Mouse (Mus musculus) heart, embryonic 12.5 days (tissue): ENCODE data around the gene Zc3h6. TPM values are rescaled to one million over a fixed set of nuclear protein-coding genes. Genes with fewer than 3 reads are reported as not detected.
A peak's percentile ranks its signal among the peaks of the same experiment; 100 is the strongest.

Source experiments
- ATAC-seq: fragments of 200-750 bp; cut with Nextera tagmentation; 2 replicates; pipeline ENCODE4 v1.8.0; 2017; ENCODE audit warnings: moderate TSS enrichment, moderate library complexity; ENCODE audit not compliant: insufficient number of reproducible peaks, low FRiP score
- H3K27ac ChIP-seq: fragments of 300-500 bp; sonication (generic); 2 replicates; pipeline ENCODE4 v1.5.1; 2016; ENCODE audit warnings: mild to moderate bottlenecking, moderate library complexity; ENCODE audit not compliant: poor library complexity, severe bottlenecking
- H3K27me3 ChIP-seq: fragments of 300-500 bp; sonication (generic); replicated peaks from 2 replicates; pipeline ENCODE4 v1.6.1; 2016; ENCODE audit warnings: mild to moderate bottlenecking, moderate library complexity
- H3K36me3 ChIP-seq: fragments of 300-500 bp; sonication (generic); 2 replicates; pipeline ENCODE4 v1.6.1; 2016; ENCODE audit warnings: mild to moderate bottlenecking, moderate library complexity
- H3K4me1 ChIP-seq: fragments of 300-500 bp; sonication (generic); replicated peaks from 2 replicates; pipeline ENCODE4 v1.6.1; 2016; ENCODE audit warnings: mild to moderate bottlenecking
- H3K4me2 ChIP-seq: fragments of 300-500 bp; sonication (generic); 2 replicates; pipeline ENCODE4 v1.6.1; 2016; ENCODE audit warnings: mild to moderate bottlenecking, moderate library complexity
- H3K4me3 ChIP-seq: fragments of 300-500 bp; sonication (generic); 2 replicates; pipeline ENCODE4 v1.5.1; 2016; ENCODE audit warnings: mild to moderate bottlenecking
- H3K9ac ChIP-seq: fragments of 300-500 bp; sonication (generic); 2 replicates; pipeline ENCODE4 v1.6.1; 2016; ENCODE audit warnings: mild to moderate bottlenecking, moderate library complexity
- H3K9me3 ChIP-seq: fragments of 300-500 bp; sonication (generic); replicated peaks from 2 replicates; pipeline ENCODE4 v1.6.1; 2016; ENCODE audit warnings: mild to moderate bottlenecking, moderate library complexity
- WGBS: fragments of 180-500 bp; shearing (Covaris S2); methylation state at CpG from one replicate; pipeline ENCODE4 v1.1.7; 2016; 5-methylcytosine and 5-hydroxymethylcytosine counted together
- polyA plus RNA-seq: library from polyadenylated mRNA; unstranded; fragments of >200 nt; fragmentation: Nextera tagmentation; extraction: Ambion mirVana; gene quantifications from 2 replicates; pipeline ENCODE4 v1.2.1, GENCODE M21; 2016

The Zc3h6 gene
- polyA plus RNA-seq: 1.5 and 2.5 TPM in 2 replicates

DNA sequence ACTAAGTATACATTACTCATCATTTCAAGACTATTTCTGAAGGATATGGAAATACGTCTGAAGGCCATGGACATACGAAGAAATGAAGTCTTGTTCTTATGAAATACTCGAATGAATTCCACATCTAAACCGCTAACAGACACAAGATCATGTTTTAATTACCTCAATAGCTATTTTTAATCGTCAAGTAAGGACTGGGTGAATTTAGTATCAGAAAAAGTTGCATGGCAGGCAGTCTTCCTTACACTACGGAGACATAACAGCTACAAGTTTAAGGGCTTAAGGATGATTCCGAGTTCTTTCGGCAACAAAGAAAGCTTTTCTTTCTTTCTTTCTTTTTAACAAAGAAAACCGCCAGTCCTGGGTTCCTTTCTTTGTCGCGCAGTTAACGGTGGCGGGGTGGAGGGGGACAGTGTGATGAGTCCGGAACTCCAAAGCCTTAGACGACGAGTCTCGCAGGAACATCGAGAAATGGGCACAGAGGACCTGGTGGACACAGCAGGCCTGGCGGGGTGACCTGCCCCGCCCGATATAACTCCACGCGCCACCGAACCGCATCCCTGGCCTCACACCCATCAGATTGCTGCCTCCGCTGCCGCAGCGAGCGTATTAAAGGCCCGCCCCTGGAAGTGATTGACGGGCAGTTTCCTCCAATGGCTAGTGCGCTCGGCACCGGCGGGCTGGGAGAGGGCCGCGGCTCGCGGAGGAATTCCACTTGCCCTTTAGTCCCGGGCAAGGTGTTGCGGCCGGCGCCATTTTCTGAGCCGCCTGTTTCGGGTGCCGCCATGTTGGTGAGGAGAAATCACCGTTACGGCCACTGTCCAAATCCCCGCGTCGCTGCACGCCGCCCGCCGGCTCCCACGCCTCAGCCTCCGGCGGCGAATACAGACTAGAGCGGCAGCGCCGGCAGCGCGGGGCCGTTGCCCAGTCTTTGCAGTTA is at the start of gene Zc3h6:
TSS of gene Zc3h6 (plus strand) at position 762 of the 940 bp plus-strand sequence.
- Histone ChIP-seq H3K36me3 (no peaks in the 10 kb centered on the region), H3K9ac (peak within 1 kb of the TSS; percentile 94), H3K27ac (peak within 1 kb of the TSS; percentile 100), H3K4me1 (0 out of 2 replicates have a peak, but pooled peaks cover 7% of the 10 kb centered on the region), H3K4me2 (peak within 1 kb of the TSS; percentile 59), H3K9me3 (no peaks in the 10 kb centered on the region), H3K4me3 (peak within 1 kb of the TSS; percentile 65), H3K27me3 (no peaks in the 10 kb centered on the region)
- ATAC-seq: peak; percentile 98
- under 1% methylated on average over 65 of the region's 65 CpGs for WGBS

DNA sequence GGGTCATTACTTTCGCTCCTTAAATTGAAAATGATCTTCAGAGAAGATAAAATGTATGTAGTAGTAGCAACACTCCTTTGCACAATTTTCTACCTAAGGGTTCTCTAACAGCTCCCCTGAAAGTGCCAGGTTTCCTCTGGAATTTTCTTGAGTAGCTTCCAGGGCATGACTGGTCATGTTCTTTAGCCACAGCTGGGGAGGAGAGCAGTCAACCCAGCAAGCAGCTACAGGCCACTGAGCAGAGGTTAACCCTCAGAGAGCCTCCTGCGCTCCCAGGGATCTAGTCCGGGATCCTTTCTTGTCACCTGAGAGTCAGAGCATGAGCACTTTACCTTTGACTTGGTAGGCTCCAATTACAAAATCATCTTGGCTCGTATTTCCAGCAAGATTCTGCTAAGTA is 42.4 kb upstream of the Zc3h6 start:
- Histone ChIP-seq H3K27ac (no peak overlapping the region), H3K4me1 (no peaks in the 10 kb centered on the region), H3K9ac (no peak overlapping the region), H3K4me2 (no peak overlapping the region), H3K9me3 (no peaks in the 10 kb centered on the region), H3K36me3 (peaks cover 32% of the 10 kb centered on the region), H3K27me3 (no peaks in the 10 kb centered on the region), H3K4me3 (no peak overlapping the region)
- 90% methylated on average over 4 of the region's 4 CpGs for WGBS
- no peak for ATAC-seq

DNA sequence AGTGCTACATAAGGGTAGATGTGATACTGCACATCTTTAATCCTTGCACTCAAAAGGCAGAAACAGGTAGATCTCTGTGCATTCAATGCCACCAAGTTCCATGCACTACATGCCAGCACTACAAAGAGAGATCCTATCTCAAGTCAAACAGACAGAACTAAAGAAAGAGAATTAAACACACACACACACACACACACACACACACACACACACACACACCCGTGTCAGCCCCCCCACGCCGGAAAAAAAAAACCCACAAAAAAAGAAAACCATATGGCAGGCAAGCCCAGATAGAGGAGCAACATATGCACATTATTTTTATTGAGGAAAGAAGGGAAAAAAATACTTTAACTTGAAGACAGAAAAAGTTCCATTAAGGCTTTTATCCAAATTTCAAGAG is 38.8 kb upstream of the Zc3h6 start:
- H3K36me3 ChIP-seq: peaks cover 49% of the 10 kb centered on the region
- H3K4me3 ChIP-seq: no peak overlapping the region
- no peak overlapping the region for H3K4me2 ChIP-seq
- H3K4me1 ChIP-seq: no peaks in the 10 kb centered on the region
- 87% methylated on average over 3 of the region's 3 CpGs for WGBS
- H3K9me3 ChIP-seq: no peaks in the 10 kb centered on the region
- no peak overlapping the region for H3K27ac ChIP-seq
- ATAC-seq: no peak
- no peaks in the 10 kb centered on the region for H3K27me3 ChIP-seq
- no peak overlapping the region for H3K9ac ChIP-seq

DNA sequence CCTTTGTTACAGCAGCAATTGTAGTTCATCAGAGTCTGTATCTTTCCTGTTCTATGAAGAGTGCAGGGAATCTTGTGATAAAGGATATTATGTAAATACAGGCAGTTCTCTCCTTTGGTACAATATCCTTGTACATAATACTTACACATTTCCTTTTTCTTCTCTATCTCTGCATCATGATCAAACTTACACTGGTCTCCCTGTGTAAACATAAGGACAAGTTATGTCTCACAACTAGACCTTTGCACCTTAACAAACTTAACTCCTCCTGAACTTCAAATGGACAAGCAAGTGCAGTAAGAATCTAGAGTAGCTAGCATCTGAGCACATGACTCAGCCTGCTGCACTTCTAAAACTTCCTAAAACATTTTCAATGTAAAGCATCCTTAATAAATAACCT is 36.5 kb upstream of the Zc3h6 start:
- no peaks in the 10 kb centered on the region for H3K4me1 ChIP-seq
- no peak for ATAC-seq
- no peaks in the 10 kb centered on the region for H3K27me3 ChIP-seq
- no peaks in the 10 kb centered on the region for H3K9me3 ChIP-seq
- no peak overlapping the region for H3K9ac ChIP-seq
- peaks cover 42% of the 10 kb centered on the region for H3K36me3 ChIP-seq
- no peak overlapping the region for H3K4me2 ChIP-seq
- no peak overlapping the region for H3K27ac ChIP-seq
- H3K4me3 ChIP-seq: no peak overlapping the region

DNA sequence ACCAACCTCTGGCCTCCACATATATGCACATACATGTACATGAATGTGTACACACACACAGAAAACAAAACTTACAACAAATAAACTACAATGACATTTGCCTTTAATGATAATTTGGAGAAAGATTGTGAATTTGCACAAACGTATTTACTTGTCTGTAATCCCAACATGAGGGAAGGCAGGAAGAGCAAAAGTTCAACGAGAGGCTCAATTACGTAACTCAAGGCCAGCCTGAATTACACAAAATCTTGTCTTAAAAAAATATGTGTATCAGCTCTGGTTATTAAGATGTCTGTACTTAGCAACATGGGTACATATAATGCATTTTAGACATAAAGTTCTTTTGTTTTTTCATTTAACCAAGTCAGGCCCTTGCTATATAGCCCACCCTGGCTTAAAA is 30.9 kb upstream of the Zc3h6 start:
- no peak overlapping the region for H3K27ac ChIP-seq
- H3K4me2 ChIP-seq: no peak overlapping the region
- ATAC-seq: no peak
- no peaks in the 10 kb centered on the region for H3K27me3 ChIP-seq
- H3K9ac ChIP-seq: no peak overlapping the region
- 77% methylated on average over 3 of the region's 3 CpGs for WGBS
- no peaks in the 10 kb centered on the region for H3K9me3 ChIP-seq
- no peak overlapping the region for H3K4me3 ChIP-seq
- no peaks in the 10 kb centered on the region for H3K4me1 ChIP-seq
- H3K36me3 ChIP-seq: peaks cover 34% of the 10 kb centered on the region

DNA sequence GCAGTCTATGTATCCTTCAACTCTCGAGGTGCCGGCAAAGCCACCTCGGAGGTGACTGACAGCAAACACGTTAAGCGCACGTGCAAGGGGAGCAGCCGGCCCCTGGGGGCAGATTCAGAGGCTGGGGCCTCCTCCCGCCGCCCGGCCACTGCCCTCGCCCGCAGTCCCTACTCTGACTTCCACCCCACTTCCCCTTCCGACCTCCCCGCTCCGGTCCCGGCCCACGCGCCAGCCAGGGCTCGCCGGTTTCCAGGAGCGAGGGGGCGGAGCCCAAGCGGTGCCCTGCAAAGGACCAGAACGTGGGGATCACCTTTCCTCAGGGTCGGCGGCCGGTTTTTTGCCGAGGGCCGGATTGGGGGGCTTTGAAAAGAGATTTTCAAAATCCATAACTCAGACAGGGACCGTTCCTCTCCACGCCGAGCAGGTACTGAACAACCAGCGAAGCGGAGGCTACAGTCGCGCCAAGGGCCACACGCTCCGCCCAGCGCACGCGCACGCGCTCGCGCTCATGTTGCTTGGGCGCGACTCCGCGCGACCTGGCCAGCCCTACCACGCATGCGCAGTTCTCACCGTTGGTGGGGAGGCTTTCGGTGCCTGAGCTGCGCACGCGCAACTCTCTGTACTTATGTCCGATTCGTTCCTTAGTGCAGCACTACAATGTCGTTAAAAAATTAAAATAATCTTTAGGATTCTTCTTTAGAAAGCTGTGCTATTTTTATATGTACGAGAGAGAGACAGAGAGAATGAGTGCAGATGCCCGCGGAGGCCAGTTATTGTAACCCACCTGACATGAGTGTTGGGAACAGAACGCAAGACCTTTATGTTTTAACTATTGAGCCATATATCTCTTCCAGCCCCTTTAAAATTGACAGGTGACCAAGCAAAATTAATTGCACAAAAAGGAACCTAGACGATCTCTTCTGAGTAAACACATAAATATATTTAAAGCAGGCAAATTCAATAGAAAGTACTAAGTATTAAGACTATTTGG is 23.4 kb upstream of the Zc3h6 start, which contains the start of gene Zc3h8:
TSS of gene Zc3h8 (minus strand) at position 540 of the 991 bp plus-strand sequence.
- Histone ChIP-seq H3K9ac (peak within 1 kb of the TSS; percentile 81), H3K27me3 (peaks cover 14% of the 10 kb centered on the region; the same call in 1 of the 2 replicates), H3K36me3 (peaks cover 8% of the 10 kb centered on the region; the same call in 1 of the 2 replicates), H3K4me1 (peaks cover 4% of the 10 kb centered on the region), H3K9me3 (no peaks in the 10 kb centered on the region), H3K27ac (peak within 1 kb of the TSS; percentile 90), H3K4me2 (peak within 1 kb of the TSS; percentile 75), H3K4me3 (peak within 1 kb of the TSS; percentile 68)
- WGBS: 2% methylated on average over 65 of the region's 65 CpGs
- peak; percentile 97 for ATAC-seq

DNA sequence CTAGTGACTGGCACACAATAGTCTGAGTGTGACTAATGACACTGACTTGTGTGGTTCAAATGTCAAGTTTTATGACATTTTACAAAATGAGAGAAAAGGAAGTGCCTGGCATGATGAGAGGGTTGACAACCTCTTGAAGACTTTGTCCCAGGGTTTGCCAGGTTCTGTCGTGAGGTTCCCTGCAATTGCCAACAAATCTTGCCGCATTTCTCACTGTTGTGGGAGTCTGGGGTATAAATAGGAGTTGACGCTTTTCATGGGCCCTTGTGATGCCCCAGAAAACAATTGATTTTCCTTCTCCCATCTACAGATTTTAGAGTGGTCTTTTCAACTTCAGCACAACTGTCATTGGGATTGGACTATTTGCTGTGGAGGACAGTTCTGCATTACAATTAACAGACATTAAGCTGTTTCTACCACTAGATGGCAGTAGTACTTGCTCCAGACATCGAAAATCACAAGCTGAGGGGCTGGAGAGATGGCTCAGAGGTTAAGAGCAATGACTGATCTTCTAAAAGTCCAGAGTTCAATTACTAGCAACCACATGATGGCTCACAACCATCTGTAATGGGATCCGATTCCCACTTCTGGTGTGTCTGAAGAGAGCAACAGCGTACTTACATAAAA is 19.1 kb upstream of the Zc3h6 start:
- 34% methylated on average over 6 of the region's 6 CpGs for WGBS

DNA sequence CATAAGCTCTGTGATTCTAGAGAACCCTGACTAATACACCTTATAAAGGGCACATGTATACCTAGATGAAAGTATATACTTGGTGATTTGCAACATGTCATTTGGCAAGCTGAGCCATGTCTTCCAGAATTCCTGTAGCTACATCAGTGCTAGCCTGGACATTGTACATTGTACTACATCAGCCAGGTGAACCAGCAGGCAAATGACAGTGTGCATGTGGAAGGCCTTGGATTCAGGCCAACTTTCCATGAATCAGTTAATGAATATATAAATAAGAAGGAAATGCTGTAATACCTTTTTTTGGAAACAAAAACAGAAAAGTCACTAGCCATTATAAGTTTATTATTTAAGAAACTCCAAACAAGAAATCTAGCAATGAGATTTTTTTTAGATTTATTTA is 13.0 kb upstream of the Zc3h6 start:
- no peak for ATAC-seq
- Histone ChIP-seq H3K4me1 (no peaks in the 10 kb centered on the region), H3K4me2 (no peak overlapping the region), H3K36me3 (no peaks in the 10 kb centered on the region), H3K9ac (no peak overlapping the region), H3K27me3 (no peaks in the 10 kb centered on the region), H3K27ac (no peak overlapping the region), H3K4me3 (no peak overlapping the region), H3K9me3 (no peaks in the 10 kb centered on the region)

More for the DNA sequence above, 19.1 kb upstream of the Zc3h6 start:
- no peaks in the 10 kb centered on the region for H3K9me3 ChIP-seq
- no peak overlapping the region for H3K27ac ChIP-seq
- H3K4me2 ChIP-seq: no peak overlapping the region
- H3K36me3 ChIP-seq: no peaks in the 10 kb centered on the region
- H3K9ac ChIP-seq: no peak overlapping the region
- H3K4me3 ChIP-seq: no peak overlapping the region
- H3K27me3 ChIP-seq: peaks cover 14% of the 10 kb centered on the region; the same call in 1 of the 2 replicates
- H3K4me1 ChIP-seq: peaks cover under 1% of the 10 kb centered on the region; the same call in 1 of the 2 replicates
- ATAC-seq: no peak

DNA sequence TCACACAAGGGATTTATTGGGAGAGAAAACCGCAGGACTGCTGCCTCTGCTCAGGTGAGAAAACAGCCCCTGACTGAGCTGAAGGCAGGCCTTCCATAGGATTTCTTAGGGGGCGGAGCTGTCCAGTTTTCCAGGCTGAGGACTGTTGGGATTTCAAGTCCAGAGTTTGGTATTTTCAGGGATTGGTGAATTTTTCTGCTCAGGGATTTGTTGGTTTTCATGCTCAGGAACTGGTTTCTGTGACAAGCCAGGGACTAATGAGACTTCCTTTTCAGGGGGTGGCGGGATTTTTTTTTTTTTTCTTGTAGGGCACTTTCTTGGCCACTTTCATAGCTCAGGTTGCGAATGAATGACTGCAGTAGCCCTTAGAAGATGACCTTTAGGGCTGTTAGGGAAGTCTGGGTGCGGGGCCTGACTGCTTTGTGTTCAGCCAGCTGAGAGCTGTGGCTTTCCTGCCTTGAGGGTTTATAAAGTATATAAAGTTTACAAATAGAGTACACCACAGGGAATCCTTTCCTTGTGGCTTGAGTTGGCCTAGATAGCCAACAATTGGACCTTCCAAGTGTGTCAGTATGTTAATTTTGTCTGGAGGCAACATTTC is 1.6 kb upstream of the Zc3h6 start:
- H3K9me3 ChIP-seq: no peaks in the 10 kb centered on the region
- no peak overlapping the region for H3K4me3 ChIP-seq
- H3K27me3 ChIP-seq: no peaks in the 10 kb centered on the region
- no peaks in the 10 kb centered on the region for H3K36me3 ChIP-seq
- no peak overlapping the region for H3K27ac ChIP-seq
- H3K4me2 ChIP-seq: 0 out of 2 replicates have a peak overlapping the region, but pooled peaks have one; percentile 19
- H3K4me1 ChIP-seq: 0 out of 2 replicates have a peak, but pooled peaks cover 7% of the 10 kb centered on the region
- no peak for ATAC-seq
- H3K9ac ChIP-seq: no peak overlapping the region
- 70% methylated on average over 5 of the region's 5 CpGs for WGBS

DNA sequence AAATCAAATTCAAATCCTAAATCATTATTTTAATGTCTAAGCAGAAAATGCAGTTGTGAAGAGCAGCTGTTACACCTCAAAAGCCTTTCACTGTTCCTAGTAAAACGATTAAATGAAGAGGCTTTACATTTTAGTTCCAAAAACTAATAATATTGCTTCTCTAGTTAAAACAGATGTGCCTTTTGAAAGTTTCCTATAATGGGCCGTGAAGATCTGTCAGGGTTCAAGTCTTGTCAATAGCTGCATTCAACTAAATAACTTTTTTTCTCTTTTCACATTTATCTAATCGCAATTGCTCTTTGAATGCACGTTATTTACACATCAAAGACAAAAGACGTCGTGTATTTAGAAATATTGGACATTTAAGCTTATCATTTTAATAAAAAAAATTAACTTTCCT is 966 bp upstream of the Zc3h6 start:
- no peak overlapping the region for H3K27ac ChIP-seq
- no peak for ATAC-seq
- no peaks in the 10 kb centered on the region for H3K27me3 ChIP-seq
- no peak overlapping the region for H3K9ac ChIP-seq
- no peak overlapping the region for H3K4me3 ChIP-seq
- WGBS: 36% methylated on average over 6 of the region's 6 CpGs
- no peaks in the 10 kb centered on the region for H3K36me3 ChIP-seq
- no peaks in the 10 kb centered on the region for H3K9me3 ChIP-seq
- 0 out of 2 replicates have a peak, but pooled peaks cover 7% of the 10 kb centered on the region for H3K4me1 ChIP-seq
- H3K4me2 ChIP-seq: no peak overlapping the region
